Mouse (Mus musculus): ENCODE results near the gene Otos.

Otos gene

DNA sequence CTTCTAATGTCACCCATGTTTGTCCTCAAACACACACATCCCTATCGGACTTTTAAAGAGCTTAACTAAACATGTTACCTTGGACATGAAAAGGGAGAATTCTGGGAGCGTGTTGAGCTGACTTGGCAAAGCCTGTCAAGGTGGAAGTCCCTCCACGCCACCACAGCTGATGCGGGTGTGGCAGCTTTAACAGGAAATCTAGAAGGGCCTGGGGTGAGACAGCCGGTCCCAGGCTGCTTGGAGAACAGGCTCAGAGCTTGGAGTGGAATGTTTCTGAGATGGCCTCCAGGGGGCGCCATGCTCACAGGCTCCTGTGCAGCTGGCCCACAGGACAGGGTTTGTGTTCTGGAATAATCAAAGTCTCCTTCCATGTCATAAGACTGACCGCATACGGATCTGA lies at the start of gene Otos:
TSS of gene Otos (minus strand) at position 169 of the 400 bp plus-strand sequence.
- peaks cover 33% of the 10 kb centered on the region for H3K27me3 ChIP-seq (ENCODE audit: insufficient read depth, low read length)
- no peak within 1 kb of the TSS for H3K4me3 ChIP-seq (replicated peaks; ENCODE audit: low read length)
- H3K4me1 ChIP-seq (replicated peaks; ENCODE audit: low read depth, low read length), result peaks cover 13% of the 10 kb centered on the region
- TF ChIP-seq NANOG (IDR thresholded peaks at IDR 0.05; ENCODE audit: borderline replicate concordance, low read length) (no peak), CTCF (conservative IDR thresholded peaks at IDR 0.05; ENCODE audit: low read length) (peak; percentile 72), POU5F1 (IDR thresholded peaks at IDR 0.05; ENCODE audit: borderline replicate concordance, low read length) (no peak)
- H3K36me3 ChIP-seq (ENCODE audit: insufficient read depth, low read length), result no peaks in the 10 kb centered on the region
- H3K9me3 ChIP-seq (ENCODE audit: low read length), result no peaks in the 10 kb centered on the region

DNA sequence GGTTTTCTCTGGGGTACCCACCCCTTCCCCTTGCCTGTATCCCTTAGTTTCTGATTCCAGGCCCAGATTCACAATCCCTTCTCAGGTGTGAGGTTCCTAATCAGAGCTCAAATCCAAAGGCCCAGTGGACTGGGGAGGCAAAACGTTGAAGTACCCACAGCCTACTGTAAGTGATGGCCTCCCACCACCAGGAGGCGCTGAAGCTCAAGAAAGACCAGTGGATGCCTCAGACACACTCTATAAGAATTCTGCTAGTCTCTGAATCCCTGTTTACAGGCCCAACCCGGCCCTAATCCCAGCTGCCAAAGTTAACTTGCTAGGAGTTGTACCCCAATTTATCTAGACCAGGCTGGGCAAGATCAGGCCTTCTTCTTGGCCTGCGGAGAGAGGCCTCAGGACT lies 48.2 kb upstream of the Otos start:
- Histone ChIP-seq H3K36me3 (ENCODE audit: insufficient read depth, low read length) (no peaks in the 10 kb centered on the region), H3K4me1 (replicated peaks; ENCODE audit: low read depth, low read length) (peaks cover 36% of the 10 kb centered on the region), H3K4me3 (replicated peaks; ENCODE audit: low read length) (no peak overlapping the region), H3K27me3 (ENCODE audit: insufficient read depth, low read length) (peaks cover 10% of the 10 kb centered on the region; the same call in 1 of the 2 replicates), H3K9me3 (ENCODE audit: low read length) (no peaks in the 10 kb centered on the region)
- TF ChIP-seq POU5F1 (IDR thresholded peaks at IDR 0.05; ENCODE audit: borderline replicate concordance, low read length) (no peak), CTCF (conservative IDR thresholded peaks at IDR 0.05; ENCODE audit: low read length) (peak; percentile 80)

DNA sequence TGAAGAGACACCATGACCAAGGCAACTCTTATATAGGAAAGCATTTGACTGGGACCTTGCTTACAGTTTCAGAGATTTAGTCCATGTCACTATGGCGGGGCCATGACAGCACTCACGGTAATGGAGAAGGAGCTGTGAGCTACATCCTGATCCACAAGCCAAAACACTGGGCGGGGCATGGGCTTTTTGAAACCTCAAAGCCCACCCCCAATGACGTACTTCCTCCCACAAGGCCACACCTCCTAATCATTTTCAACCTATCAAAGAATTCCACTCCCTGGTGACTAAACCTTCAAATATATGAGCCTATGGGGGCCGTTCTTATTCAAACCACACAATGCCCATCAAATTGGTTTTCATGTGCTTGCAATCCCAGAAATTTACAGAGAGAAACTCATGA lies 47.1 kb upstream of the Otos start:
- Histone ChIP-seq H3K27me3 (ENCODE audit: insufficient read depth, low read length) (peaks cover 10% of the 10 kb centered on the region; the same call in 1 of the 2 replicates), H3K4me3 (replicated peaks; ENCODE audit: low read length) (no peak overlapping the region), H3K36me3 (ENCODE audit: insufficient read depth, low read length) (no peaks in the 10 kb centered on the region), H3K4me1 (replicated peaks; ENCODE audit: low read depth, low read length) (peaks cover 27% of the 10 kb centered on the region), H3K9me3 (ENCODE audit: low read length) (no peaks in the 10 kb centered on the region)
- TF ChIP-seq POU5F1 (IDR thresholded peaks at IDR 0.05; ENCODE audit: borderline replicate concordance, low read length), result no peak
- no peak for TF ChIP-seq CTCF (conservative IDR thresholded peaks at IDR 0.05; ENCODE audit: low read length)

DNA sequence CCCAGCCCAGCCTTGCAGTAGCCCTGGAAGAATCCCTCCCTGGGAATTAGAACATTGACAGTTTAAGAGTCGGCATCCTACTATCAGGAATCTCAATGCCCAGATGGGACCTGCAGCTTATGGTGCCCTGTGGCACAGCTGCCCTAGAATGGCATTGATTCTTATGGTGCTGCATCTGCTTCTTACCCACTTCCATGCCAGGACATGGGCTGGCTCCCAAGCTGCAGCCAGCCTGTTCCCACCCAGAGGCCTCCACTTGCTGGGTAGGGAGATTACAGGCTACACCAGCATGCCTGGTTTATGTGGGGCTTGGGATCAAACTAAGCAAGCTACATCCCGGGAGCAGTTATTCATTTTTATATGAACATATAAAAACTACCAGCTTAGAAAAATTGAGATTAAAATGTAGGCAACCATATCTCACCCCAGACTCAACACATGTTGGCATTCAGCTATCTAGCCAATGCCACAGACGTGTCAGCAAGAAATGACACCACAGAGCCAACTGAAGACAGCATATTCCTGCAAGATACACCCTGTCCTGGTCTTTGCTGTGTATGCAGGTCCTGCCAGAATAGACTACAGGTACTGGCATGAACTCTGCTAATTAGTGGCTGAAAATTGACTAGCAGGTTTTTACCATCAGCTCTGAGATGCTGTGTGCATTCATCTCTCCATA lies 42.7 kb upstream of the Otos start:
- H3K4me1 ChIP-seq (replicated peaks; ENCODE audit: low read depth, low read length), result 0 out of 2 replicates have a peak, but pooled peaks cover 2% of the 10 kb centered on the region
- no peak for TF ChIP-seq NANOG (IDR thresholded peaks at IDR 0.05; ENCODE audit: borderline replicate concordance, low read length)
- no peak for TF ChIP-seq CTCF (conservative IDR thresholded peaks at IDR 0.05; ENCODE audit: low read length)
- no peak for TF ChIP-seq POU5F1 (IDR thresholded peaks at IDR 0.05; ENCODE audit: borderline replicate concordance, low read length)

DNA sequence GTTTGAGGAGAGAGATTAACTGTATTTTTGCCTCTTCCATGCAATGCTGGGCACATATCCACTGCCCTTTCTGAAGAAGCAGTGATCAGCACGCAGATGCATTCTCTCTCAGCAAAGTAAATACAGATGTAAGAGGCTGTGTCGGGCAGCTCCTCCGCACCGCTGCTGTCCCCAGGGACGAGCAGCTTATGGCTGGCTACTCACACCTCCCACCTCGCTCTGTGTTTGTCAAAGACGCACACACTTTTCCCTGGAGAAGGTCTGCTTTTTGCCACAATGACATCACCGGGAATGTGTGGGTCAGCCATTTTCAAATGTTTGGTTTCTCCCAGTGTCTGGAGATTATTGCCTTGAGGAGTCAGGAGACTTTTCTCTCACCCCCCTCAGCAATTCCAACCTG lies 38.4 kb upstream of the Otos start:
- H3K36me3 ChIP-seq (ENCODE audit: insufficient read depth, low read length), result no peaks in the 10 kb centered on the region
- TF ChIP-seq CTCF (conservative IDR thresholded peaks at IDR 0.05; ENCODE audit: low read length) (no peak), POU5F1 (IDR thresholded peaks at IDR 0.05; ENCODE audit: borderline replicate concordance, low read length) (no peak), NANOG (IDR thresholded peaks at IDR 0.05; ENCODE audit: borderline replicate concordance, low read length) (no peak)
- no peaks in the 10 kb centered on the region for H3K9me3 ChIP-seq (ENCODE audit: low read length)
- H3K4me3 ChIP-seq (replicated peaks; ENCODE audit: low read length), result no peak overlapping the region
- H3K4me1 ChIP-seq (replicated peaks; ENCODE audit: low read depth, low read length), result peaks cover 6% of the 10 kb centered on the region
- peaks cover 7% of the 10 kb centered on the region; the same call in 1 of the 2 replicates for H3K27me3 ChIP-seq (ENCODE audit: insufficient read depth, low read length)

More for the DNA sequence above, 42.7 kb upstream of the Otos start:
- no peaks in the 10 kb centered on the region for H3K36me3 ChIP-seq (ENCODE audit: insufficient read depth, low read length)
- peaks cover 5% of the 10 kb centered on the region; the same call in 1 of the 2 replicates for H3K27me3 ChIP-seq (ENCODE audit: insufficient read depth, low read length)
- no peaks in the 10 kb centered on the region for H3K9me3 ChIP-seq (ENCODE audit: low read length)
- no peak overlapping the region for H3K4me3 ChIP-seq (replicated peaks; ENCODE audit: low read length)

DNA sequence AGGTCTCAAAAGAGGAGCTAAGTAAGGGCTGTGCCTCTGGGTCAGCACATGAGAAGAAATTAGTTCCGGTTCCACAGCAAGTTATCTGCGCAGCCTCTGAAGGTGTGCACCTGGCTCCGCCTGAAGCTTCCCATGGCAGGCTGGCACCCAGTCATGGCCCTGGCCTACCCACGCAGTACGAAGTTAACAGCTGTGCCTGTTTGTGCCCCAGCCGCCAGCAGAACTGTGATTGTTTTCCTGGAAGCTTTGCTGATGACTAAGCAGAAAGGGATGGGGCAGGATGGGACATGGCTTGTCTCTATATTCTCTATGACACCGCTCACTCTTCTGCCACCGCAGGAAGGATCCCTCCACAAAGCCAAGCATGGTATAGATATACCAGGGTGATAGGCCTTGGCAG lies 34.5 kb upstream of the Otos start:
- H3K9me3 ChIP-seq (ENCODE audit: low read length), result no peaks in the 10 kb centered on the region
- H3K27me3 ChIP-seq (ENCODE audit: insufficient read depth, low read length), result peaks cover 6% of the 10 kb centered on the region; the same call in 1 of the 2 replicates
- H3K4me3 ChIP-seq (replicated peaks; ENCODE audit: low read length), result peak overlapping the region; percentile 39
- no peaks in the 10 kb centered on the region for H3K36me3 ChIP-seq (ENCODE audit: insufficient read depth, low read length)
- TF ChIP-seq CTCF (conservative IDR thresholded peaks at IDR 0.05; ENCODE audit: low read length) (no peak), NANOG (IDR thresholded peaks at IDR 0.05; ENCODE audit: borderline replicate concordance, low read length) (no peak), POU5F1 (IDR thresholded peaks at IDR 0.05; ENCODE audit: borderline replicate concordance, low read length) (no peak)
- peaks cover 6% of the 10 kb centered on the region for H3K4me1 ChIP-seq (replicated peaks; ENCODE audit: low read depth, low read length)

DNA sequence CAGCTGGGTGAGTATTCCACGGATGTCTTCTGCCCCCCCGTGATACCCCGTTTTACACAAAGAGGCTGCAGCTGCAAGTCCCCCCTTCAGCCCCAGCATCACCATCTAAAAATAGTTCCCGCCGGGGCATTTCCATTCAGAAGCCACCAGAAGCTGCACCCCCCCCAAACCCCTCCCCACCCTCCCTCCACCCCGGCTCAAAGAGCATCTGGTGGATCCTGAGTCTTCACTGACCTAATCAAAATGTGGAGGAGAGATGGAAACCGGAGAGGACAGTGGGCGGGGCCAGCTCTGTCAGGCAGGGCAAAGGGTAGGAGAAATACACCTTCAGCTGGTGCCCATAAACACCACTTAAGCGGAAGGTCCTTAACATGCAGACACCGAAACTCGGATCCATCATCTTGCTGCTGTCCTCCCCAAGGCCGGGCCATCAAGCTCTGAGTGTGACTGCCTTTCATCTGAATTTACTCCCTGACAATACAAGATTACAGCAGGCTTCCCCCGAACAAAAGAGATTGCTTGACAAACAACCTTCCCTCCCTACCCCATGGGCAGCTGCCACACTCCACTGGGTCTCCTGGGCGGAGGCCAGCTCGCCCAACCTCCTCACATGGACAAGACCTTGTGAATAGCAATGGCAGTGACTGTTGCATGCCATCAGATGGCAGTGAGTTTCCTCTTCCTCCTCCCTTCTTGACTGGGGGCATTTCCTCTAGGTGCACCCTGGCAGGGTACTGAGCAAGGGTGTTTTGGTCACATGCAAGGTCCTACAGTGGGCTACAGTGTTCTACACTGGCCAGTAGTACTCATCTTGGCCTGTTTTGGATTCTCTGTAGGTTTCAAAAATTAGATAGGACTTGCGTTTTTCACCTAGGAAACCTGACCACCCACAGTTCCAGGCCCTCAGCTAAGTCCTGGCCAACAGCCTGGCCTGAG lies 32.3 kb upstream of the Otos start:
- Histone ChIP-seq H3K4me1 (replicated peaks; ENCODE audit: low read depth, low read length) (peaks cover 6% of the 10 kb centered on the region), H3K36me3 (ENCODE audit: insufficient read depth, low read length) (no peaks in the 10 kb centered on the region), H3K9me3 (ENCODE audit: low read length) (peaks cover 7% of the 10 kb centered on the region), H3K27me3 (ENCODE audit: insufficient read depth, low read length) (peaks cover 8% of the 10 kb centered on the region; the same call in 1 of the 2 replicates), H3K4me3 (replicated peaks; ENCODE audit: low read length) (no peak overlapping the region)
- no peak for TF ChIP-seq POU5F1 (IDR thresholded peaks at IDR 0.05; ENCODE audit: borderline replicate concordance, low read length)
- no peak for TF ChIP-seq NANOG (IDR thresholded peaks at IDR 0.05; ENCODE audit: borderline replicate concordance, low read length)
- TF ChIP-seq CTCF (conservative IDR thresholded peaks at IDR 0.05; ENCODE audit: low read length), result no peak

DNA sequence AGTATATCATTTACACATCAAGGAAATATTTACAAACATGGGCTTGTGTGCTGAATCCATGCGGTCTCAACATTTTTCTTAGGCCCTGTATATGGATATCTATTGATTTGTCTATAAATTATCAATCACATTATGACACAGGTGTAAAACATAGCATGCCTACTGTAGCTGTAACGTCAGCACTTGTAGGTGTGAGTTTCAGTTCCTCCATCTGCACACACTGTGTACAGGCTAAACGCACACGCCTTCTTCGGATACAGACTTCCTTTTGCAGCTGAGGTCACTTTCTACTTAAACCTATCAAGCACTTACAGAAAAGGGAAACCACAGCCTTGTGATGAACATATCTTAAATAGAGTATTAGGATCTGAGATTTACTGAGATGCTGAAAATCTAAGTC lies 30.1 kb upstream of the Otos start:
- no peak overlapping the region for H3K4me3 ChIP-seq (replicated peaks; ENCODE audit: low read length)
- no peaks in the 10 kb centered on the region for H3K36me3 ChIP-seq (ENCODE audit: insufficient read depth, low read length)
- peaks cover 19% of the 10 kb centered on the region for H3K27me3 ChIP-seq (ENCODE audit: insufficient read depth, low read length)
- TF ChIP-seq POU5F1 (IDR thresholded peaks at IDR 0.05; ENCODE audit: borderline replicate concordance, low read length) (no peak), CTCF (conservative IDR thresholded peaks at IDR 0.05; ENCODE audit: low read length) (no peak), NANOG (IDR thresholded peaks at IDR 0.05; ENCODE audit: borderline replicate concordance, low read length) (no peak)
- H3K9me3 ChIP-seq (ENCODE audit: low read length), result peaks cover 13% of the 10 kb centered on the region
- peaks cover 5% of the 10 kb centered on the region for H3K4me1 ChIP-seq (replicated peaks; ENCODE audit: low read depth, low read length)

Data from E14TG2a.4 (cell line).